Mouse (Mus musculus): Measurements from ENCODE around the gene Sbno1. TPM values are rescaled to one million over a fixed set of nuclear protein-coding genes. Genes with fewer than 3 reads are reported as not detected.

The Sbno1 gene
- polyA plus RNA-seq, 1 experiment from 2014 or later: 93.5 TPM

DNA sequence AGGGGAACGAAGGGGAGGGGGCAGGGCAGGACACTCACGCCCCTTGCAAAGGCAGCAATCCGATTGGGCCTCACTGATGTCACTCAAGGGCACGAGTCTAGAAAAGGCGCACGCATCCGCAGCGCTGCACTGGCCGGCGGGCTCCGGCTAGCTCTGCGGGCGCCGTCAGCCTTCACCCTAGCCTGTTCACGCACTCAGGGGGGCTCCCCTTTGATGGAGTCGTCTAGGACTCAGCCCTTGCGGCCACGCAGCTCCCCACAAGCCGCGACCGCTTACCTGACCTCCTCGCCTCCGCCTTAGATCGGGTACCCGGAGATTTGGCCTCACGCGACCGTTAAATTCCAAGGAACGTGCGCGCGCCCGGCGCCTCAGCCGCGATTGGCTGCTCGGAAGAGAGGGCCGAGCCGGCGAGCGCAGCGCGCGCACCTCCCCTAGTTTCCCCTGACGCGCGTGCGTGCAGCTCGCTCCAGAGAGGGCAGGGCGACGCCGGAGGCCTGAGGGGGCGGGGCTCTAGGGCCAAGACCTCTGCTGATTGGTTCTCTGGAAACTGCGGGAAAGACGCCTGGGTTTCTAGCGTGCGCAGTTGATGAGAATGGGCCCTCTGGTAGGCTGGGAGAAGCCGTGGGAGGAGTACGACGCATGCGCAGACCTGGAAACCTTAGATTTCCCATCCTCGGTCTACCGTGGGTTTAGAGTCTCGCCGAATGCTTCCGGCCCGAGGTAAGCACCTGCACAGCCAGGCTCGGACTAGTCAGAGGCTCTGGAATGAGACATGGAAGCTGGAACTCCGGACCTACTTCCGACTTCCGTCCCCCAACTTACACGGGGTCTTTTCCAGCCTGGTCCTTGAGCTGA is 98.1 kb downstream of the Sbno1 start, which contains the start of the genes Mphosph9 and 2810006K23Rik:
Gene Mphosph9 (minus strand): TSS at position 463 of the 855 bp plus-strand sequence.
Gene 2810006K23Rik (plus strand): TSS at position 580 of the 855 bp plus-strand sequence.
- H3K36me3 ChIP-seq (ENCODE audit: control insufficient read depth, insufficient read depth, low read length): peaks cover 9% of the 10 kb centered on the region; the same call in 1 of the 2 replicates
- peak within 1 kb of the TSS; percentile 67 for H3K4me3 ChIP-seq (ENCODE audit: low read depth, low read length)
- peak within 1 kb of the TSS; percentile 57 for H3K9ac ChIP-seq (ENCODE audit: low read length)
- DNase-seq (ENCODE audit: low spot score) (peak; percentile 100), ATAC-seq (replicated peaks; ENCODE audit: low FRiP score, low TSS enrichment, low read depth) (peak; percentile 98)
- peak within 1 kb of the TSS; percentile 80 for H3K27ac ChIP-seq (ENCODE audit: low read depth)
- under 1% methylated on average over 72 of the region's 72 CpGs for WGBS
- H3K4me1 ChIP-seq (replicated peaks; ENCODE audit: control insufficient read depth, insufficient read depth, low read length): peaks cover 11% of the 10 kb centered on the region
- H3K27me3 ChIP-seq (replicated peaks; ENCODE audit: control insufficient read depth, insufficient read depth, low read length): no peaks in the 10 kb centered on the region
- peak within 1 kb of the TSS; percentile 78 for H3K4me2 ChIP-seq (ENCODE audit: low read length)
- no peaks in the 10 kb centered on the region for H3K9me3 ChIP-seq (ENCODE audit: control insufficient read depth, low read length)

DNA sequence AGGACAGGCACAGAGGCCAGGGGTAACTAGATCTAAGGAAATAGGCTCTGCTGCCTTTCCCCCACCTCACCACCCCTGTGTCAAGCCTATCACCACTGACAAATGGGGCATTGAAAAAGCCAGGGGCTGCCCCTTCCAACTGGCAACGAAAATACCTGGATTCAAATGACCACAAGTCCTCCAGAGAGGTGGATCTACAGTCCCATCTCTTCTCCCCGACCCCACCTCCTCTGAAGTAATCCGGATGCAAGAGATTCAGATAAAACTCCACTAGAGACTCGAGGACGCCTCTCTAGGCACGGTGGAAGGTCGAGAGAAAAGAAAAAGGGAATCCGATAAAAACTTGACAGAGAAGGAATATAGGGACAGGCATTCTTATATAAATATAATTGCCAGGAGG is 99.0 kb downstream of the Sbno1 start:
- H3K9ac ChIP-seq (ENCODE audit: low read length): peak overlapping the region; percentile 57

More for the DNA sequence above, 99.0 kb downstream of the Sbno1 start:
- Histone ChIP-seq H3K27ac (ENCODE audit: low read depth) (no peak overlapping the region), H3K4me2 (ENCODE audit: low read length) (peak overlapping the region; percentile 78), H3K4me3 (ENCODE audit: low read depth, low read length) (peak overlapping the region; percentile 67), H3K27me3 (replicated peaks; ENCODE audit: control insufficient read depth, insufficient read depth, low read length) (no peaks in the 10 kb centered on the region), H3K9me3 (ENCODE audit: control insufficient read depth, low read length) (no peaks in the 10 kb centered on the region), H3K4me1 (replicated peaks; ENCODE audit: control insufficient read depth, insufficient read depth, low read length) (peaks cover 11% of the 10 kb centered on the region), H3K36me3 (ENCODE audit: control insufficient read depth, insufficient read depth, low read length) (peaks cover 11% of the 10 kb centered on the region; the same call in 1 of the 2 replicates)
- ATAC-seq (replicated peaks; ENCODE audit: low FRiP score, low TSS enrichment, low read depth): no peak
- WGBS: 4% methylated on average over 8 of the region's 8 CpGs
- DNase-seq (ENCODE audit: low spot score): peak; percentile 63

Small RNAs within 50 kb of the gene (microRNA-seq; reads per million reads assigned to microRNA genes)
- 0.25 reads per million for gene Gm27486

Other genes with a start within 250 kb of the Sbno1 start
- 6.2 and 6.7 TPM in 2 replicates for gene Pitpnm2, start 176.2 kb downstream of the Sbno1 start, polyA plus RNA-seq (2014; fragmentation: Nextera tagmentation; extraction: Ambion mirVana)
- gene Mphosph9, start 98.0 kb downstream of the Sbno1 start, polyA plus RNA-seq (2014; fragmentation: Nextera tagmentation; extraction: Ambion mirVana): 13.6 and 13.9 TPM in 2 replicates
- 11.6 and 14.1 TPM in 2 replicates for gene 2810006K23Rik, start 97.9 kb downstream of the Sbno1 start, polyA plus RNA-seq (2014; fragmentation: Nextera tagmentation; extraction: Ambion mirVana)
- gene Cdk2ap1, start 62.9 kb downstream of the Sbno1 start, polyA plus RNA-seq (2014; fragmentation: Nextera tagmentation; extraction: Ambion mirVana): 58.7 and 59.5 TPM in 2 replicates
- gene Kmt5a, start 13.9 kb upstream of the Sbno1 start, polyA plus RNA-seq (2014; fragmentation: Nextera tagmentation; extraction: Ambion mirVana): 52.3 and 57.7 TPM in 2 replicates
- 37.2 and 38.8 TPM in 2 replicates for gene Rilpl2, start 52.4 kb upstream of the Sbno1 start, polyA plus RNA-seq (2014; fragmentation: Nextera tagmentation; extraction: Ambion mirVana)
- 10.7 and 11.2 TPM in 2 replicates for gene Snrnp35, start 57.1 kb upstream of the Sbno1 start, polyA plus RNA-seq (2014; fragmentation: Nextera tagmentation; extraction: Ambion mirVana)
- gene Rilpl1, start 105.4 kb upstream of the Sbno1 start, polyA plus RNA-seq (2014; fragmentation: Nextera tagmentation; extraction: Ambion mirVana): 14.9 and 16.6 TPM in 2 replicates
- gene Tmed2, start 114.7 kb upstream of the Sbno1 start, polyA plus RNA-seq (2014; fragmentation: Nextera tagmentation; extraction: Ambion mirVana): 530 and 550 TPM in 2 replicates
- 15.2 and 16.1 TPM in 2 replicates for gene Ddx55, start 126.9 kb upstream of the Sbno1 start, polyA plus RNA-seq (2014; fragmentation: Nextera tagmentation; extraction: Ambion mirVana)
- gene Eif2b1, start 153.1 kb upstream of the Sbno1 start, polyA plus RNA-seq (2014; fragmentation: Nextera tagmentation; extraction: Ambion mirVana): 99.2 and 99.6 TPM in 2 replicates
- gene Gtf2h3, start 153.1 kb upstream of the Sbno1 start, polyA plus RNA-seq (2014; fragmentation: Nextera tagmentation; extraction: Ambion mirVana): 75.5 and 84.2 TPM in 2 replicates
- gene Atp6v0a2, start 202.6 kb upstream of the Sbno1 start, polyA plus RNA-seq (2014; fragmentation: Nextera tagmentation; extraction: Ambion mirVana): 44.0 and 46.6 TPM in 2 replicates